Mouse (Mus musculus) myocyte (in vitro differentiated cells): ENCODE data around the gene Cryge. TPM values are rescaled to one million over a fixed set of nuclear protein-coding genes. Genes with fewer than 3 reads are reported as not detected.

Source experiments
- H3K27me3 ChIP-seq: one replicate; pipeline ENCODE4 v1.6.1; 2011; ENCODE audit not compliant: control insufficient read depth, insufficient read depth, insufficient read length
- H3K36me3 ChIP-seq: one replicate; pipeline ENCODE4 v1.6.1; 2011; ENCODE audit not compliant: control insufficient read depth, insufficient read depth
- H3K4me2 ChIP-seq: one replicate; pipeline ENCODE4 v1.6.1; 2011; ENCODE audit warnings: low read depth, control low read depth
- H3K4me3 ChIP-seq: one replicate; pipeline ENCODE4 v1.5.1; 2011; ENCODE audit warnings: mild to moderate bottlenecking, control low read depth, moderate library complexity
- H3K79me2 ChIP-seq: one replicate; pipeline ENCODE4 v1.6.1; 2011; ENCODE audit not compliant: control insufficient read depth, insufficient read depth
- H3ac ChIP-seq: one replicate; pipeline ENCODE4 v1.6.1; 2011; ENCODE audit not compliant: control insufficient read depth, insufficient read length
- CEBPB ChIP-seq: IDR thresholded peaks from 2 replicates; pipeline ENCODE4 v1.6.1; 2011; ENCODE audit warnings: mild to moderate bottlenecking, moderate library complexity; ENCODE audit not compliant: poor library complexity, insufficient read depth, severe bottlenecking
- E2F4 ChIP-seq: IDR thresholded peaks from one replicate; pipeline ENCODE4 v1.6.1; 2011; ENCODE audit warnings: mild to moderate bottlenecking, control low read depth, moderate library complexity; ENCODE audit not compliant: insufficient read depth
- MAX ChIP-seq: IDR thresholded peaks from one replicate; pipeline ENCODE4 v1.6.1; 2011; ENCODE audit warnings: low read depth, mild to moderate bottlenecking, control low read depth
- MYOD1 ChIP-seq, 3 experiments: IDR thresholded peaks; one replicate each; pipeline ENCODE4 v1.6.1; 2011; ENCODE audit warnings: control low read depth in 2 of 3, low read depth in 2 of 3, mild to moderate bottlenecking in 2 of 3, moderate library complexity in 1 of 3; ENCODE audit not compliant: insufficient read length in 2 of 3, control insufficient read depth in 1 of 3
- MYOG ChIP-seq, 3 experiments: IDR thresholded peaks; one replicate each; pipeline ENCODE4 v1.6.1; 2011; ENCODE audit warnings: control low read depth in 2 of 3, low read depth in 2 of 3, mild to moderate bottlenecking in 2 of 3; ENCODE audit not compliant: insufficient read length in 2 of 3, control insufficient read depth in 1 of 3, insufficient read depth in 1 of 3
- POLR2A ChIP-seq: IDR thresholded peaks from one replicate; pipeline ENCODE4 v1.6.1; 2011; ENCODE audit warnings: low read depth, mild to moderate bottlenecking, control low read depth, moderate library complexity; ENCODE audit not compliant: insufficient read length
- POLR2AphosphoS2 ChIP-seq: IDR thresholded peaks from one replicate; pipeline ENCODE4 v1.6.1; 2011; ENCODE audit warnings: low read depth, control low read depth; ENCODE audit not compliant: insufficient read length
- REST ChIP-seq: IDR thresholded peaks from one replicate; pipeline ENCODE4 v1.6.1; 2011; ENCODE audit warnings: mild to moderate bottlenecking, control low read depth, moderate library complexity; ENCODE audit not compliant: insufficient read depth, insufficient read length
- SRF ChIP-seq: IDR thresholded peaks from one replicate; pipeline ENCODE4 v1.6.1; 2011; ENCODE audit warnings: low read depth; ENCODE audit not compliant: control insufficient read depth, insufficient read length
- TCF12 ChIP-seq: IDR thresholded peaks from one replicate; pipeline ENCODE4 v1.6.1; 2011; ENCODE audit warnings: mild to moderate bottlenecking, control low read depth; ENCODE audit not compliant: poor library complexity, insufficient read depth, severe bottlenecking
- TCF3 ChIP-seq: IDR thresholded peaks from one replicate; pipeline ENCODE4 v1.6.1; 2011; ENCODE audit warnings: low read depth, control low read depth; ENCODE audit not compliant: insufficient read length
- USF1 ChIP-seq: IDR thresholded peaks from one replicate; pipeline ENCODE4 v1.6.1; 2011; ENCODE audit warnings: low read depth, mild to moderate bottlenecking, control low read depth, moderate library complexity
- polyA plus RNA-seq: library from polyadenylated mRNA; unstranded; fragments of >200 nt; fragmentation: generic; extraction: Trizol; gene quantifications from one replicate; pipeline ENCODE4 v1.2.1, GENCODE M21; 2012; ENCODE audit warnings: missing spikeins

Cryge gene
- polyA plus RNA-seq, 1 experiment: not detected

DNA sequence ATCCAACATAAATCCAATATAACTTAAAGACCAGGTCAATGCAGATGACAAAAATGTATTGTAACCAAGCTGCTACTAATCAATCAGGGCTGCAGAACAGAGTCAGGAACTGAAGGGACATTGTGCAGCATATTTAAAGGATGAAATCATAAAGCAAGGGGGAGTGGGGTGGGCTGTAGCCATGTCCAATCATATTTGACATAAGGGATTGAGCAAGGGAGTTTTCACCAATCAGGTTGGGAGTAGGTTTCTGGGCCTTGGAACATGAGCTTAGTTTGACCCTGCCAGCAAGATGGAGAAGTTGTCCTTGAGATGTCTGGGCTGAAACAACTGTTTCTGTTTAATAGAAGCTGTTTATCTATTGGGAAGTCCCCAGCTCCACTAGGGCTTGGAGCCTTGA lies 18.3 kb downstream of the Cryge start, which contains the start of gene Akr1cl:
Akr1cl (minus strand) TSS at position 119 of the 400 bp plus-strand sequence.
- Histone ChIP-seq H3ac (no peak within 1 kb of the TSS), H3K36me3 (no peaks in the 10 kb centered on the region), H3K4me2 (no peak within 1 kb of the TSS), H3K79me2 (no peaks in the 10 kb centered on the region), H3K4me3 (no peak within 1 kb of the TSS), H3K27me3 (no peaks in the 10 kb centered on the region)
- TF ChIP-seq USF1 (no peak), E2F4 (no peak), CEBPB (no peak), SRF (no peak), TCF12 (no peak), MAX (no peak), POLR2AphosphoS2 (no peak), POLR2A (no peak), MYOG (IDR thresholded peaks at IDR 0.05; ENCODE audit: control insufficient read depth in 1 of 3, insufficient read depth in 1 of 3, insufficient read length in 2 of 3, low read depth in 2 of 3) (no peak), MYOD1 (IDR thresholded peaks at IDR 0.05; ENCODE audit: control insufficient read depth in 1 of 3, insufficient read length in 2 of 3, low read depth in 2 of 3) (no peak), TCF3 (no peak), REST (no peak)

DNA sequence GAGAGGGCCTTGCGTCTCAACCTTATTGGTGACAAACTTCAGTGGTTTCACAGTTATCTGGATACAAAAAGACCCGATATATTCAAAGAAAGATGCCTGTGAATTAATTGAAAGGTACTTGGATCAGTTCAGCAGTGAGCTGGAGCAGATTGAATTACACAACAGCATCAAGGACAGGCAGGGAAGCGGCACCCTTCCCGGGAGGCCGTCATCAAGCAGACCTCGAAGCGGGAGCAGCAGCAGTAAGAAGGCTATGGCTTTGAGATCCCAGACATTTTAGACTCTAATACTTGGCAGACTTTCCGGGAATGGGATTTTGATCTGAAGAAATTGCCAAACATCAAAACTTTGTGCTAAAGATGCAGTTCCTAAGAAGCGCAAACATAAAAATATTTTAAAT lies 22.7 kb downstream of the Cryge start:
- Histone ChIP-seq H3K4me3 (no peak overlapping the region), H3ac (no peak overlapping the region), H3K4me2 (no peak overlapping the region), H3K36me3 (no peaks in the 10 kb centered on the region), H3K79me2 (no peaks in the 10 kb centered on the region), H3K27me3 (no peaks in the 10 kb centered on the region)
- TF ChIP-seq SRF: no peak
- no peak for TF ChIP-seq TCF12
- no peak for TF ChIP-seq CEBPB
- TF ChIP-seq MAX: no peak
- no peak for TF ChIP-seq POLR2A
- no peak for TF ChIP-seq TCF3
- TF ChIP-seq REST: no peak
- no peak for TF ChIP-seq POLR2AphosphoS2
- no peak for TF ChIP-seq MYOG (IDR thresholded peaks at IDR 0.05; ENCODE audit: control insufficient read depth in 1 of 3, insufficient read depth in 1 of 3, insufficient read length in 2 of 3, low read depth in 2 of 3)
- TF ChIP-seq USF1: no peak
- TF ChIP-seq E2F4: no peak
- no peak for TF ChIP-seq MYOD1 (IDR thresholded peaks at IDR 0.05; ENCODE audit: control insufficient read depth in 1 of 3, insufficient read length in 2 of 3, low read depth in 2 of 3)

DNA sequence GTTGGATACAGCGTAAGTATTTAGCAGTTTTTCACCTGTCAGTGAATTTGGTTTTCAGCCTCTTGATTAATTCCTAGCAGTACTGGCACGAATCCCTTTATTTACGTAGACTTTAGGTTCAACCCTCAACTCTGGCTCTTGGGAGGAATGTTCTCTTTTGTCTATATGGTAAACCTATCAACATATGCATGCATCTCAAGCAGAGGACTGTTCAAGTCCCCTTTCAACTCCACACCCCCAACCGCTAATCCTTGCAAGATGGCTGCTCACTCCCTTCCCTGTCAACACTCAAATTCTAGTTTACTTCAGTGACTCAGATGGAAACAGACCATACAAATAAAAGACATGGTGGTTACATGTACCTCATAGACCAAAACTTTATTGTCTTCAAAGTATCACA lies 38.2 kb downstream of the Cryge start:
- no peak for TF ChIP-seq USF1
- TF ChIP-seq POLR2A: no peak
- no peak for TF ChIP-seq CEBPB
- Histone ChIP-seq H3K36me3 (no peaks in the 10 kb centered on the region), H3ac (no peak overlapping the region), H3K4me2 (no peak overlapping the region), H3K27me3 (no peaks in the 10 kb centered on the region), H3K79me2 (no peaks in the 10 kb centered on the region), H3K4me3 (no peak overlapping the region)

DNA sequence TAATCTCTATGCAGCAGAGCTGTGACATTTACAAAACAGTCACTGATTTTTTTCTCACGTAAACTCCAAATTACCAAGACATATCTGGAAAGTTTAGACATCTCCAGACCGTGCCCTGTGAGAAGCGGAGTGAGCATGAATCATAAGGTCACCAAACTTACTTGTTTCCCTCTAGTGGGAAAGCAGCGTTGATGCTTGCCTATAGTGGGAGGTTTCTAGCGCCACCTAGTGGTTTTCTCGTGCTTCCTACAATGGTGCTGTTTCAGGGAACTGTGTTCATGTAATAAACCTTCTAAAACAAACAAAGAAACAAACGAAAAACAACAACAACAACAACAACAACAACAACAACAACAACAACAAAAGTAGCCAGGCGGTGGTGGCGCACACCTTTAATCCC lies 40.8 kb downstream of the Cryge start:
- no peak for TF ChIP-seq REST
- no peak for TF ChIP-seq MYOD1 (IDR thresholded peaks at IDR 0.05; ENCODE audit: control insufficient read depth in 1 of 3, insufficient read length in 2 of 3, low read depth in 2 of 3)
- TF ChIP-seq POLR2A: no peak
- TF ChIP-seq MYOG (IDR thresholded peaks at IDR 0.05; ENCODE audit: control insufficient read depth in 1 of 3, insufficient read depth in 1 of 3, insufficient read length in 2 of 3, low read depth in 2 of 3): no peak
- no peak for TF ChIP-seq USF1
- no peak for TF ChIP-seq E2F4
- TF ChIP-seq MAX: no peak
- no peaks in the 10 kb centered on the region for H3K27me3 ChIP-seq
- no peaks in the 10 kb centered on the region for H3K79me2 ChIP-seq
- no peak overlapping the region for H3ac ChIP-seq
- H3K36me3 ChIP-seq: no peaks in the 10 kb centered on the region
- no peak overlapping the region for H3K4me3 ChIP-seq
- no peak overlapping the region for H3K4me2 ChIP-seq

DNA sequence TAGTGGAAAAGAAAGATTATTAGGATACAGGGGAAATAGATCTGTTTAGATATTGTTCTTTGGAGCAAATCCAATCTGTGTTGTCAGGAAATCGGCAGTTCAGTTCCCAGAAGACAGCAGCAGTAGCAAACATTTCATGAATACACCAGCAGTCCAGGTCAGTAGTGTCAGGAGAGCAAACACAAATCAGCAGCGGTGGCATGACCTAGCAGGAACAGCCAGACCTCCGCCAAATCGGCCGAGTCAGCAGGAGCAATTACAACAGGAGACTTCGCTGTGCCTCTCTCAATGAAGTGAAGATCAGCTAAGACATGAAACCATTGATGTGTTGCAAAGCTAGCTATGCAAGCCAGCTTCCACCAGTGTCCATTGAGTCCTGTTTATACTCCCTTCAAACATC lies 45.4 kb downstream of the Cryge start:
- no peaks in the 10 kb centered on the region for H3K27me3 ChIP-seq
- TF ChIP-seq MYOG (IDR thresholded peaks at IDR 0.05; ENCODE audit: control insufficient read depth in 1 of 3, insufficient read depth in 1 of 3, insufficient read length in 2 of 3, low read depth in 2 of 3): no peak
- no peak for TF ChIP-seq REST
- no peak for TF ChIP-seq TCF12
- TF ChIP-seq POLR2A: no peak
- TF ChIP-seq MYOD1 (IDR thresholded peaks at IDR 0.05; ENCODE audit: control insufficient read depth in 1 of 3, insufficient read length in 2 of 3, low read depth in 2 of 3): no peak
- TF ChIP-seq POLR2AphosphoS2: no peak
- no peak for TF ChIP-seq USF1
- TF ChIP-seq E2F4: no peak
- no peak for TF ChIP-seq TCF3
- no peak for TF ChIP-seq SRF
- TF ChIP-seq MAX: no peak
- TF ChIP-seq CEBPB: no peak
- H3K4me3 ChIP-seq: no peak overlapping the region
- H3K79me2 ChIP-seq: no peaks in the 10 kb centered on the region
- no peak overlapping the region for H3ac ChIP-seq
- no peak overlapping the region for H3K4me2 ChIP-seq
- no peaks in the 10 kb centered on the region for H3K36me3 ChIP-seq
